Mouse (Mus musculus) monocyte, adult 5-6 weeks (primary cell): Measurements from ENCODE around the gene Lamp3. TPM values are rescaled to one million over a fixed set of nuclear protein-coding genes. Genes with fewer than 3 reads are reported as not detected.
"Not testable (repeated sequence)": the region's sequence is repeated elsewhere in the genome, so short reads cannot be mapped to it uniquely, and the experiment has no call there.

Experiments
- ATAC-seq: fragments of 153-309, 156-312 bp; replicated peaks from 2 replicates; pipeline ENCODE4 v1.8.0; 2017; ENCODE audit warnings: mild to moderate bottlenecking; ENCODE audit not compliant: low TSS enrichment, insufficient number of reproducible peaks, severe bottlenecking, poor library complexity, low FRiP score
- total RNA-seq: library from RNA; stranded (forward); fragments of 200-1000, 200-491, 200-594 nt; gene quantifications from 3 replicates; pipeline ENCODE4 v1.2.3, GENCODE M21; 2017

Lamp3 gene
- total RNA-seq = 0.19 to 0.67 TPM (median 0.53 TPM) in 3 replicates

DNA sequence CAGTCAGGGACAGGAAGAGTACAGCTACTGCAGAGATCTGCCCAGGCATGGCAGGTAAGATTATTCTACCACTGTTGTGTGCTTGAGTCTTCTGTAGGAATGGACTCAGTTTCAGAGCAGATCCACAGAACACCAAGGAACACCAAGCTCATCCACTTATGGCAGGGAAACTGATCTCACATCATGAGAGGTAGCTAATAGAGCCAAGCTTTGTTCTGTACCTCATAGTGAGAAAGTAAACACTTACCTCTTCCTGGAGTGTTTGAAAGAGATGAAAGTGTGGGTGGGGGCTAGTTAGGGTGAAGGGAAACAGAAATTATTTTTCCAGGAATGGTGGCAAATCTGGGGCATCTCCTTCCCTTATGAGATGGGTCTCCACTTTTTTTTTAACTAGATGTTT is at the start of gene Lamp3:
Gene Lamp3 (minus strand): TSS at position 160 of the 400 bp plus-strand sequence.
- ATAC-seq = no peak

DNA sequence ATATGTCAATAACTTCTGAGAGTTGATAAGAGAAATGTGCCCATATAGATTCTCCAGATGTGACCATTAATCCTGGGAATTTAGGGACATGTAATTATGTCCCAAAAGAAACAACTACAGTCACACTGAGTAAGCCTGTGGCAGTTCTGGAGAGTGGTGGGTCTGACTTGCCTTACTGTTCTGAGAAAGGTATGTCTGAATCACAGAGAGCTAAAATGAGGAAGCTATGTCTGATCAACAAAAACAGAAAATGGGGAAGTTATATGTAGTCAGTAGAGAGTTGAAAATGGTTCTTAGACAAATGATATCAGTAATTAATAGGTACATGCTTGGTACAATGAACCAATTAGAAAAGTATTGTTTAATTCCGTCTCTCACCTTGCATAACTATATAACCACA is 26.7 kb upstream of the Lamp3 start:
- ATAC-seq = peak; percentile 68

DNA sequence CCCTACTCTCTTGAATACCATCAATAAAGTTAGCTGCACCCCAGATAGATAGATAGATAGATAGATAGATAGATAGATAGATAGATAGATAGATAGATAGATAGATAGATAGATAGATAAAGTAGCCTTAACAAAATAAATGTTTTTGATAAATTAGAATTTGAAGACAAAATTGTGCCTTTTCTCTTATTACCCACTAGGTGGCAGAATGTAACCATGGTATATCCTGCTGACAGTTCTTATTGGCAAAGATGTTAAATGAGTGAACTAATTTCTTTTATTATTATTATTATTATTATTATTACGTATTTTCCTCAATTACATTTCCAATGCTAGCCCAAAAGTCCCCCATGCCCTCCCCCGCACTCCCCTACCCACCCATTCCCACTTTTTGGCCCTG is 18.0 kb upstream of the Lamp3 start:
- ATAC-seq = not testable (repeated sequence)

- ATAC-seq = no peak
Measured at GRCm38 (mm10) chr16:19720959-19721358, 14.8 kb upstream of the Lamp3 start.

DNA sequence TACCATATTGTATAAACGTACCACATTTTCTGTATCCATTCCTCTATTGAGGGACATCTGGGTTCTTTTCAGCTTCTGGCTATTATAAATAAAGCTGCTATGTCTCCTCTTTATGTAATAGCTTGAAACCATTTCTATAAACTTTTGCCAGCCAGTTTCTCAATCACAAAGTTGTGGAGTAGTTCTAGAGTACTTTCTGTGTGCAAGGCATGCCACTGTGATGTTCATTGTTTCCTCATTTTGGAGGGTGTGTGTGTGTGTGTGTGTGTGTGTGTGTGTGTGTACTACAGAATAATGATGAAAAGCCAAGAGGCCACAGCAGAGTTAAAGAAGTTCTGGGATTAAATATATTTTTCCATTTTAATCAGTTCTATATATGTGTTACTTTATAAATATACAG is 1.2 kb upstream of the Lamp3 start:
- ATAC-seq = no peak

DNA sequence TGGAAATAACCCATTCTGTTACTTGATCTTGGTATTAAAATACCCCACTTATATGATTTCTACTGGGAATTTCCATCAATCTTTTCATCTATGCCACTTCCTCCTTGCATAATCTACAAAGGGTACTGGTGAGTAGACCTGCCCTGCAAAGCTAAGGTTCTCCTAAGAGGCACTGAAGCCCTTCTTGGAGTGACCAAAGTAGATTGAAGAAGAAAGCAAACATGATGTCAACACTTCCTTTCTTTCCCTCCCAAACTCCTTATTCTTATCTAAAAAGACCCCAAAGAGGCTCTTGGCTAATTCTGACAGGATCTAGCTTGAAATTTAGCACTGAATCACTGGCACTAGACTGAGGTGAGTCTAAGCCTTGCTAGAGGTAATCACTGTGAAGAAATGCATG is 7.0 kb downstream of the Lamp3 start:
- ATAC-seq = no peak

GRCm38 (mm10) chr16:19670768-19671357 is 35.3 kb downstream of the Lamp3 start:
- no peak for ATAC-seq

DNA sequence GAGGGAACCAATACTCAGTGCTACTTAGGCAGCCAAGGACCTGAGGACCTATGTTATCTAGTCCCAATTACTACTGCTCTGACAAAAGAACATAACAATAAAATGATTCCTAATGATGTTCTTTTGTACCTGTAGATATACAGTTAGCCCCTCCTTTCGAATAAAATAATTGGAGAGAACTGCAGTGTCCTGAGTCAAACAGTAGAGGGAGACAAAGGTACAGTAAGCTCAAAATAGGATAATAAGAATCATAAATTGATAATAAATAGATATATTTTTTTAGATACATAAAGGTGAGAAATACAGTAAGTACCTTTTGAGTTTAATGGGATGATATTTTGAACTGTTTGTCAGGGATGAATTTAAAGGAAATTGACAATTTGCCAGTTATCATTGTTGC is 39.9 kb downstream of the Lamp3 start:
- ATAC-seq = no peak

- no peak for ATAC-seq
Measured at GRCm38 (mm10) chr16:19629816-19630215, 76.4 kb downstream of the Lamp3 start, which contains the start of gene Olfr171. Gene Olfr171 (minus strand): TSS chr16:19629916.

DNA sequence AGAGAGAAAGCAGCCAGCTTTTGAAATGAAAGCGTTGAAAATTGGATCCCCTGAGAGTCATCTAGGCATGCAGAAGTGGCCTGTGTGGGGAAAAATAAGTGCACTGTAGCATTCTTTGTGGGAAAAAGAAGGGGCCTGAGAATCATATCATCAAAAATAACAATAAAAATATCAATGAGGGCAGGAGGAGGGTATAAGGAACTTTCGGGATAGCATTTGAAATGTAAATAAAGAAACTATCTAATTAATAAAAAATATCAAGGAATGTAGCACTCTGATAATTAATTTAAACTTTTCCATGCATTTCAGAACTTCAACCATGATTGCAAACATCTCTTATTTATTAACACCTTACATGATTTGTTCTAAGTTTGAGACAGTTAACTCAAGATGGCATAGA is 94.4 kb downstream of the Lamp3 start, which contains the start of gene Olfr170:
Gene Olfr170 (minus strand): TSS at position 101 of the 400 bp plus-strand sequence.
- not testable (repeated sequence) for ATAC-seq

Other genes with a start within 250 kb of the Lamp3 start
- 0.19 TPM in 1 of 3 replicates, not detected in the others for gene Olfr166, start 222.7 kb downstream of the Lamp3 start, total RNA-seq
- not detected in 3 replicates for gene Olfr167, start 184.1 kb downstream of the Lamp3 start, total RNA-seq
- gene Olfr168, start 170.8 kb downstream of the Lamp3 start, total RNA-seq = not detected in 3 replicates
- gene Olfr169, start 134.6 kb downstream of the Lamp3 start, total RNA-seq = not detected in 3 replicates
- gene Olfr170, start 94.5 kb downstream of the Lamp3 start, total RNA-seq = not detected in 3 replicates
- not detected in 3 replicates for gene Olfr171, start 76.5 kb downstream of the Lamp3 start, total RNA-seq
- gene B3gnt5, start 53.8 kb upstream of the Lamp3 start, total RNA-seq = 28.4 to 35.3 TPM (median 33.8 TPM) in 3 replicates